13 mouse cellular contexts compared by ENCODE assay signal in genomic region chr7:122622125-122622774, GRCm38 (mm10). TPM values are rescaled to one million over a fixed set of nuclear protein-coding genes. Genes with fewer than 3 reads are reported as not detected.
DNase-seq lines count a peak whose midpoint lies in the region; ATAC-seq and TF ChIP-seq lines count a peak whose summit lies in the region.
"Had no signal": no experiment of that assay in that cellular context is flagged by ENCODE, and none has a peak within 500 bp of the region (broad histone marks: within the 10 kb centered on the region; RNA-seq: fewer than 3 reads in every experiment).

No protein-coding gene starts in this region.

- H3K36me3 ChIP-seq in hindbrain, embryonic 10.5 days, result no peaks in the 10 kb centered on the region
- 0 out of 2 replicates have a peak, but pooled peaks cover 5% of the 10 kb centered on the region for H3K36me3 ChIP-seq in midbrain, postnatal 0 days (ENCODE audit: insufficient read depth, low read length)
- H3K36me3 ChIP-seq in intestine, embryonic 16.5 days (ENCODE audit: control insufficient read depth, insufficient read depth, low read length), result no peaks in the 10 kb centered on the region
- H3K36me3 ChIP-seq: heart, embryonic 13.5 days had no signal

- no peak for TF ChIP-seq POLR2A in cerebellum, adult 2 months (IDR thresholded peaks at IDR 0.05; ENCODE audit: borderline replicate concordance, insufficient read depth, low read length)

- no peak overlapping the region for H3K4me3 ChIP-seq in cerebellum, adult 2 months (replicated peaks; ENCODE audit: insufficient read depth, low read depth, low read length)
- H3K4me3 ChIP-seq in hindbrain, embryonic 10.5 days, result no peak overlapping the region
- no peak overlapping the region for H3K4me3 ChIP-seq in midbrain, postnatal 0 days (ENCODE audit: low read depth, low read length)
- H3K4me3 ChIP-seq in intestine, embryonic 16.5 days (ENCODE audit: low read length), result no peak overlapping the region
- H3K4me3 ChIP-seq: heart, embryonic 13.5 days had no signal

- H3K27me3 ChIP-seq in cerebellum, adult 2 months (ENCODE audit: control insufficient read depth, insufficient read depth, low read length), result no peaks in the 10 kb centered on the region
- no peaks in the 10 kb centered on the region for H3K27me3 ChIP-seq in hindbrain, embryonic 10.5 days (ENCODE audit: insufficient read depth, poor library complexity, severe bottlenecking)
- H3K27me3 ChIP-seq in midbrain, postnatal 0 days (ENCODE audit: insufficient read depth, low read length), result no peaks in the 10 kb centered on the region
- H3K27me3 ChIP-seq in intestine, embryonic 16.5 days (replicated peaks; ENCODE audit: control insufficient read depth, insufficient read depth, low read length), result no peaks in the 10 kb centered on the region
- H3K27me3 ChIP-seq: heart, embryonic 13.5 days had no signal

- WGBS in cerebellum, adult 2 months, result 12% methylated on average over 9 of the region's 9 CpGs
- 42% methylated on average over 9 of the region's 9 CpGs for WGBS in hindbrain, embryonic 10.5 days
- 14% methylated on average over 9 of the region's 9 CpGs for WGBS in midbrain, postnatal 0 days
- 58% methylated on average over 9 of the region's 9 CpGs for WGBS in intestine, embryonic 16.5 days

- no peak for TF ChIP-seq CTCF in cerebellum, adult 2 months (IDR thresholded peaks at IDR 0.05; ENCODE audit: borderline replicate concordance, insufficient read depth, low read depth, low read length)
- peak; percentile 13; the same call in 1 of the 2 replicates for TF ChIP-seq CTCF in midbrain, postnatal 0 days (IDR thresholded peaks at IDR 0.05)

- no peak overlapping the region for H3K27ac ChIP-seq in cerebellum, adult 2 months (ENCODE audit: insufficient read depth, low read length)
- peak overlapping the region; percentile 45; the same call in 1 of the 2 replicates for H3K27ac ChIP-seq in hindbrain, embryonic 10.5 days
- H3K27ac ChIP-seq in midbrain, postnatal 0 days (ENCODE audit: low read depth, low read length), result 0 out of 2 replicates have a peak overlapping the region, but pooled peaks have one; percentile 12
- H3K27ac ChIP-seq in intestine, embryonic 16.5 days (ENCODE audit: low read length), result no peak overlapping the region
- H3K27ac ChIP-seq: heart, embryonic 13.5 days; liver, embryonic 14.5 days had no signal

- no peak overlapping the region for H3K4me2 ChIP-seq in midbrain, postnatal 0 days (ENCODE audit: low read depth, low read length, poor library complexity, severe bottlenecking)
- no peak overlapping the region for H3K4me2 ChIP-seq in intestine, embryonic 16.5 days (ENCODE audit: low read depth, low read length)
- H3K4me2 ChIP-seq: heart, embryonic 13.5 days had no signal

- H3K4me1 ChIP-seq in cerebellum, adult 2 months (ENCODE audit: control insufficient read depth, insufficient read depth, low read length), result peaks cover 8% of the 10 kb centered on the region; the same call in 1 of the 2 replicates
- H3K4me1 ChIP-seq in hindbrain, embryonic 10.5 days (replicated peaks), result peaks cover 14% of the 10 kb centered on the region; the same call in 1 of the 2 replicates
- peaks cover 7% of the 10 kb centered on the region; the same call in 1 of the 2 replicates for H3K4me1 ChIP-seq in midbrain, postnatal 0 days (ENCODE audit: insufficient read depth, low read length)
- no peaks in the 10 kb centered on the region for H3K4me1 ChIP-seq in intestine, embryonic 16.5 days (ENCODE audit: control insufficient read depth, insufficient read depth, low read length)

- 0 out of 2 replicates have a peak overlapping the region, but pooled peaks have one; percentile 4 for H3K9ac ChIP-seq in midbrain, postnatal 0 days (replicated peaks; ENCODE audit: low read length, poor library complexity, severe bottlenecking)
- H3K9ac ChIP-seq in intestine, embryonic 16.5 days (ENCODE audit: low read depth, low read length), result no peak overlapping the region
- H3K9ac ChIP-seq: heart, embryonic 13.5 days; liver, embryonic 14.5 days had no signal

- peak; percentile 53 for ATAC-seq in frontal cortex, adult (ENCODE audit: low TSS enrichment)
- ATAC-seq in midbrain, postnatal 0 days (ENCODE audit: low FRiP score), result peak; percentile 52; the same call in 1 of the 2 replicates
- ATAC-seq in intestine, embryonic 16.5 days, result no peak
- ATAC-seq: CD4-positive, CD25-positive, alpha-beta regulatory T cell, adult 4 months; intestine, postnatal 0 days had no signal

- DNase-seq in frontal cortex, postnatal 14 days (ENCODE audit: low spot score in 2 of 2), result no peak
- peak; percentile 39 to 62 for DNase-seq in cerebellum, adult 2 months
- DNase-seq in hindbrain, embryonic 10.5 days (ENCODE audit: low spot score), result peak; percentile 14
- peak; percentile 74 for DNase-seq in midbrain, postnatal 0 days (ENCODE audit: low spot score)
- no peak for DNase-seq in kidney, postnatal 25 days
- DNase-seq in testis, postnatal 10 days (ENCODE audit: low spot score), result no peak
- DNase-seq: right cerebral cortex, postnatal 14 days had no signal

- H3K9me3 ChIP-seq in hindbrain, embryonic 10.5 days, result no peaks in the 10 kb centered on the region
- H3K9me3 ChIP-seq in midbrain, postnatal 0 days (ENCODE audit: low read length), result no peaks in the 10 kb centered on the region
- no peaks in the 10 kb centered on the region for H3K9me3 ChIP-seq in intestine, embryonic 16.5 days (ENCODE audit: control insufficient read depth, low read length)
- H3K9me3 ChIP-seq: heart, embryonic 13.5 days had no signal

RNA-seq across cellular contexts. Expression of gene Cacng3, which starts 48.0 kb away (rescaled TPM):
- polyA plus RNA-seq in cerebellum, adult 2 months (2012; rRNA removed), result 6.4 and 7.1 TPM in 2 replicates
- polyA plus RNA-seq in hindbrain, embryonic 10.5 days (2016; fragmentation: Nextera tagmentation; extraction: Ambion mirVana), result 0.22 and 0.80 TPM in 2 replicates
- total RNA-seq in midbrain, postnatal 0 days (2014; rRNA removed), result 20.9 and 29.5 TPM in 2 replicates
- 37.1 and 43.1 TPM in 2 replicates for polyA plus RNA-seq in midbrain, postnatal 0 days (2015; fragmentation: Nextera tagmentation; extraction: Ambion mirVana)
- polyA plus RNA-seq in intestine, embryonic 16.5 days (2015; fragmentation: Nextera tagmentation; extraction: Ambion mirVana), result 0.06 and 0.12 TPM in 2 replicates
- polyA plus RNA-seq: CD4-positive, CD25-positive, alpha-beta regulatory T cell, adult 4 months; intestine, postnatal 0 days; liver, embryonic 14.5 days had no signal

Comparison
In these comparisons a context has a peak if more than half of its experiments do, and no peak if none do; other contexts are left out.
1. DNase-seq: peak in cerebellum, adult 2 months (2 of 2), hindbrain, embryonic 10.5 days (single experiment) and midbrain, postnatal 0 days (single experiment); none in frontal cortex, postnatal 14 days (0 of 2), kidney, postnatal 25 days (0 of 2) and testis, postnatal 10 days (single experiment).
2. H3K27ac ChIP-seq: peak in hindbrain, embryonic 10.5 days (single experiment) and midbrain, postnatal 0 days (single experiment); none in cerebellum, adult 2 months (single experiment) and intestine, embryonic 16.5 days (single experiment).